Mouse (Mus musculus) CH12.LX (cell line): ENCODE results near the gene Malrd1. TPM values are rescaled to one million over a fixed set of nuclear protein-coding genes. Genes with fewer than 3 reads are reported as not detected.

Experiments used
- DNase-seq: peaks from one replicate; pipeline ENCODE4 v3.0.0-alpha.2; 2013; ENCODE audit errors: extremely low read depth
- H3K27ac ChIP-seq: 2 replicates; pipeline ENCODE4 v1.5.1; 2012; ENCODE audit warnings: low read depth, mild to moderate bottlenecking, control low read depth, moderate library complexity; ENCODE audit not compliant: insufficient read depth
- H3K27me3 ChIP-seq: replicated peaks from 2 replicates; pipeline ENCODE3; 2012; ENCODE audit warnings: inconsistent platforms
- H3K36me3 ChIP-seq, 2 experiments: replicated peaks in 1 of 2; 2 replicates each; pipeline versions ENCODE3 to v1.6.1; 2012; ENCODE audit warnings: inconsistent platforms in 1 of 2, low read length in 1 of 2, mild to moderate bottlenecking in 1 of 2, mixed read lengths in 1 of 2, moderate library complexity in 1 of 2; ENCODE audit not compliant: control insufficient read depth in 1 of 2, insufficient read depth in 1 of 2
- H3K4me1 ChIP-seq, 2 experiments: 2 replicates each; pipeline ENCODE4 v1.6.1; 2012; ENCODE audit warnings: inconsistent platforms in 1 of 2, moderate library complexity in 1 of 2; ENCODE audit not compliant: insufficient read depth in 2 of 2, control insufficient read depth in 1 of 2
- H3K4me2 ChIP-seq: 2 replicates; pipeline ENCODE4 v1.6.1; 2012; ENCODE audit warnings: low read depth, mild to moderate bottlenecking, control low read depth; ENCODE audit not compliant: poor library complexity, insufficient read depth, severe bottlenecking
- H3K4me3 ChIP-seq, 3 experiments: fragments of 150-350 bp in 1 of 3; sonication (generic) in 1 of 3; replicated peaks in 1 of 3; 2 replicates each; pipeline versions ENCODE3 to v1.5.1; 2011 to 2012; ENCODE audit warnings: low read depth in 2 of 3, low read length in 2 of 3, mild to moderate bottlenecking in 2 of 3, moderate library complexity in 2 of 3, control low read depth in 1 of 3, improper control_type of control experiment in 1 of 3, inconsistent platforms in 1 of 3, mixed read lengths in 1 of 3; ENCODE audit not compliant: poor library complexity in 1 of 3
- H3K79me2 ChIP-seq: replicated peaks from 2 replicates; pipeline ENCODE4 v1.6.1; 2012; ENCODE audit warnings: mild to moderate bottlenecking, moderate library complexity; ENCODE audit not compliant: control insufficient read depth, poor library complexity, insufficient read depth, severe bottlenecking; ENCODE audit errors: extremely low read depth
- H3K9ac ChIP-seq: 2 replicates; pipeline ENCODE4 v1.6.1; 2012; ENCODE audit warnings: low read depth, mild to moderate bottlenecking, control low read depth, moderate library complexity; ENCODE audit not compliant: insufficient read depth
- H3K9me3 ChIP-seq: replicated peaks from 2 replicates; pipeline ENCODE3; 2012; ENCODE audit warnings: low read length, inconsistent platforms, mixed read lengths
- BHLHE40 ChIP-seq: IDR thresholded peaks from 2 replicates; pipeline ENCODE4 v1.6.1; 2011; ENCODE audit warnings: mild to moderate bottlenecking, low read depth, low read length, improper control_type of control experiment
- CHD1 ChIP-seq: IDR thresholded peaks from 2 replicates; pipeline ENCODE4 v1.6.1; 2012; ENCODE audit warnings: low read depth, low read length, improper control_type of control experiment, inconsistent platforms
- CHD2 ChIP-seq: IDR thresholded peaks from 2 replicates; pipeline ENCODE4 v1.6.1; 2011; ENCODE audit warnings: low read length, improper control_type of control experiment
- E2F4 ChIP-seq: IDR thresholded peaks from 2 replicates; pipeline ENCODE4 v1.6.1; 2011; ENCODE audit warnings: low read depth, low read length, improper control_type of control experiment; ENCODE audit not compliant: insufficient replicate concordance
- EP300 ChIP-seq: IDR thresholded peaks from 2 replicates; pipeline ENCODE4 v1.6.1; 2011; ENCODE audit warnings: low read length, improper control_type of control experiment
- ETS1 ChIP-seq: conservative IDR thresholded peaks from 2 replicates; pipeline ENCODE4 v1.6.1; 2012; ENCODE audit warnings: low read depth, mild to moderate bottlenecking, inconsistent platforms, low read length, improper control_type of control experiment, moderate library complexity
- HCFC1 ChIP-seq: IDR thresholded peaks from 2 replicates; pipeline ENCODE4 v1.6.1; 2012; ENCODE audit warnings: low read depth, mild to moderate bottlenecking, inconsistent platforms, low read length, improper control_type of control experiment
- IRF4 ChIP-seq: IDR thresholded peaks from 2 replicates; pipeline ENCODE4 v1.6.1; 2014; ENCODE audit warnings: low read depth, mild to moderate bottlenecking, inconsistent platforms, low read length, improper control_type of control experiment
- JUND ChIP-seq: conservative IDR thresholded peaks from 2 replicates; pipeline ENCODE4 v1.6.1; 2011; ENCODE audit warnings: low read depth, low read length, improper control_type of control experiment
- KAT2A ChIP-seq: IDR thresholded peaks from 2 replicates; pipeline ENCODE4 v1.6.1; 2012; ENCODE audit warnings: low read length, improper control_type of control experiment, inconsistent platforms; ENCODE audit not compliant: insufficient replicate concordance
- MAX ChIP-seq: IDR thresholded peaks from 2 replicates; pipeline ENCODE4 v1.6.1; 2011; ENCODE audit warnings: low read length, improper control_type of control experiment
- MAZ ChIP-seq: IDR thresholded peaks from 2 replicates; pipeline ENCODE4 v1.6.1; 2012; ENCODE audit warnings: low read depth, mild to moderate bottlenecking, inconsistent platforms, low read length, improper control_type of control experiment, moderate library complexity
- MEF2A ChIP-seq: IDR thresholded peaks from 2 replicates; pipeline ENCODE4 v1.6.1; 2014; ENCODE audit warnings: low read depth, mild to moderate bottlenecking, inconsistent platforms, low read length, improper control_type of control experiment, borderline replicate concordance
- MYC ChIP-seq: IDR thresholded peaks from 2 replicates; pipeline ENCODE4 v1.6.1; 2011; ENCODE audit warnings: low read depth, mild to moderate bottlenecking, improper control_type of control experiment, low read length
- RAD21 ChIP-seq: IDR thresholded peaks from 2 replicates; pipeline ENCODE4 v1.6.1; 2011; ENCODE audit warnings: low read depth, mild to moderate bottlenecking, low read length, improper control_type of control experiment, moderate library complexity
- SMC3 ChIP-seq: IDR thresholded peaks from 2 replicates; pipeline ENCODE4 v1.6.1; 2011; ENCODE audit warnings: low read depth, low read length, improper control_type of control experiment
- TBP ChIP-seq: conservative IDR thresholded peaks from 2 replicates; pipeline ENCODE4 v1.6.1; 2011; ENCODE audit warnings: low read depth, low read length, improper control_type of control experiment
- UBTF ChIP-seq: IDR thresholded peaks from 2 replicates; pipeline ENCODE4 v1.6.1; 2012; ENCODE audit warnings: low read depth, mild to moderate bottlenecking, inconsistent platforms, low read length, improper control_type of control experiment, moderate library complexity
- USF2 ChIP-seq: conservative IDR thresholded peaks from 2 replicates; pipeline ENCODE4 v1.6.1; 2011; ENCODE audit warnings: low read depth, low read length, improper control_type of control experiment
- ZMIZ1 ChIP-seq: IDR thresholded peaks from 2 replicates; pipeline ENCODE4 v1.6.1; 2012; ENCODE audit warnings: low read depth, mild to moderate bottlenecking, inconsistent platforms, low read length, improper control_type of control experiment
- dilution Hi-C: fragments of 300-500 bp; cut with MboI; formaldehyde crosslinking; loops from 2 replicates; pipeline ENCODE4 v1.14.3; 2020; ENCODE audit warnings: low sequenced_read_pairs; ENCODE audit not compliant: extremely low pct_unique_long_range_greater_than_20kb, extremely low pct_ligation_motif_present
- in situ Hi-C: fragments of 300-500 bp; cut with MboI; formaldehyde crosslinking; loops from 3 replicates; pipeline ENCODE4 v1.14.3; 2019; ENCODE audit warnings: low sequenced_read_pairs, low pct_ligation_motif_present, low pct_unique_long_range_greater_than_20kb, mixed read lengths
- polyA plus RNA-seq: library from polyadenylated mRNA; unstranded; fragments of >175 nt; gene quantifications from 2 replicates; pipeline ENCODE4 v1.2.1, GENCODE M21; 2012; ENCODE audit warnings: low read depth; ENCODE audit not compliant: insufficient read length
- total RNA-seq, 2 experiments: library from RNA; depleted of rRNA; stranded (reverse); fragments of 300-350 nt in 1 of 2; fragments of >200 nt in 1 of 2; gene quantifications; 2 replicates each; pipeline ENCODE4 v1.2.3; 2012 to 2014

The Malrd1 gene
- total and polyA plus RNA-seq, 3 experiments, result not detected

- Histone ChIP-seq H3K27ac (no peak overlapping the region), H3K36me3 (no peaks in the 10 kb centered on the region), H3K27me3 (no peaks in the 10 kb centered on the region), H3K4me1 (no peaks in the 10 kb centered on the region), H3K9me3 (no peaks in the 10 kb centered on the region), H3K9ac (no peak overlapping the region), H3K4me3 (no peak overlapping the region), H3K79me2 (no peaks in the 10 kb centered on the region), H3K4me2 (no peak overlapping the region)
- DNase-seq, result no peak
- in situ Hi-C loops, result no loop called here
- TF ChIP-seq IRF4 (no peak), JUND (no peak), SMC3 (no peak)
- dilution Hi-C loops, result no loop called here
These were observed 399.8 kb downstream of the Malrd1 start for GRCm38 (mm10) chr2:15926041-15926440.

DNA sequence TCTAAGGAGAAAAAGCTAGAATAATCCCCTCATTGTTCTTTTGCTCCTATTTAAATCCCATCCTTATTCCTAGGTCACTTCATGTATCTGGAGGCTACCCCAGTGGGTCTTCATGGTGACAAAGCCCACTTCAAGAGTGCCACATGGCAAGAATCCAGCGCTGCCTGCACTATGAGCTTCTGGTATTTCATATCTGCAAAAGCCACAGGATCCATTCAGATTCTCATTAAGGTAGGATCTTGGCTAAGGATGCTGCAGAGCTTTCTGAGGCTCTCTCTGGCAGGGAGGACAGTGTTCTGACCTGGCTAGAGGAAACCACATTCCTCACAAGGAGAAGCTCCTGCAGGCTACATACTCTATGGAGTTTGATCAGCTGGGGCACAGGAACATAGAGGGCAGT is 405.2 kb downstream of the Malrd1 start:
- dilution Hi-C loops, result no loop called here
- no peak overlapping the region for H3K9ac ChIP-seq
- H3K4me2 ChIP-seq, result no peak overlapping the region
- H3K27ac ChIP-seq, result no peak overlapping the region
- H3K9me3 ChIP-seq, result no peaks in the 10 kb centered on the region
- in situ Hi-C loops, result no loop called here
- no peak for TF ChIP-seq HCFC1
- no peaks in the 10 kb centered on the region for H3K4me1 ChIP-seq
- no peak for DNase-seq
- H3K4me3 ChIP-seq, result no peak overlapping the region
- no peaks in the 10 kb centered on the region for H3K36me3 ChIP-seq
- no peaks in the 10 kb centered on the region for H3K79me2 ChIP-seq
- H3K27me3 ChIP-seq, result no peaks in the 10 kb centered on the region

DNA sequence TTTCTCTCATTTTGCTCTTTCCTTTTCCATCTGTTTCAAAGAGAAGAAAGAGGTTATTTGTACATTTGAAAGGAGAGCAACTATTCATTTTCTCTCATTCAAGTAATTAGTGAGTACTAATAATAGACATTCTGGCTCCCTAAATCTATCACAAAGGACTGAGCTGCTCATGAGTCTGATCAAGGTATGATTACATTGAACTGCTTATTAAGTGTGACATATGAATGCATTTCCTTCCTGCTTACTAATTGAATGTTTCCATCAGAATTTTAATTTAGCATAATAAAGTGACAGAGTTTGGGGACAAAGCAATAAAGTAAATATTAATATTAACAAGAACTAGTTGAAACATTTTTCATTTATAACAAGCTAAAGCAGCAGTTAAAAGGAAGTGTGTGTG is 405.6 kb downstream of the Malrd1 start:
- Histone ChIP-seq H3K4me1 (no peaks in the 10 kb centered on the region), H3K27ac (no peak overlapping the region), H3K36me3 (no peaks in the 10 kb centered on the region), H3K79me2 (no peaks in the 10 kb centered on the region), H3K27me3 (no peaks in the 10 kb centered on the region), H3K9me3 (no peaks in the 10 kb centered on the region), H3K9ac (no peak overlapping the region), H3K4me2 (no peak overlapping the region), H3K4me3 (no peak overlapping the region)
- in situ Hi-C loops (no loop called here), dilution Hi-C loops (no loop called here)
- TF ChIP-seq E2F4, result no peak
- no peak for TF ChIP-seq CHD2
- TF ChIP-seq JUND, result no peak
- no peak for TF ChIP-seq UBTF
- no peak for TF ChIP-seq ETS1
- TF ChIP-seq TBP, result no peak
- no peak for TF ChIP-seq MEF2A
- no peak for TF ChIP-seq MYC
- TF ChIP-seq ZMIZ1, result no peak
- no peak for TF ChIP-seq EP300
- TF ChIP-seq MAZ, result no peak
- TF ChIP-seq RAD21, result no peak
- TF ChIP-seq CHD1, result no peak
- no peak for TF ChIP-seq IRF4
- TF ChIP-seq MAX, result no peak
- no peak for TF ChIP-seq BHLHE40
- no peak for TF ChIP-seq USF2
- no peak for TF ChIP-seq KAT2A
- DNase-seq, result no peak
